Mouse (Mus musculus) heart, embryonic 14.5 days (tissue): Measurements from ENCODE around the gene Arhgap10. TPM values are rescaled to one million over a fixed set of nuclear protein-coding genes. Genes with fewer than 3 reads are reported as not detected.

Source experiments
- ATAC-seq: fragments of 200-750 bp; cut with Nextera tagmentation; 2 replicates; pipeline ENCODE4 v1.8.0; 2017; ENCODE audit warnings: low read depth, moderate TSS enrichment; ENCODE audit not compliant: insufficient number of reproducible peaks, insufficient read depth, low FRiP score
- H3K27ac ChIP-seq, 2 experiments: fragments of 200-500 bp in 1 of 2; fragments of 300-500 bp in 1 of 2; sonication (generic) in 1 of 2; replicated peaks in 1 of 2; 2 replicates each; pipeline ENCODE4 v1.5.1; 2012 to 2014; ENCODE audit warnings: low read depth in 2 of 2, low read length in 2 of 2, control low read depth in 1 of 2, mild to moderate bottlenecking in 1 of 2, mixed read lengths in 1 of 2; ENCODE audit not compliant: control insufficient read depth in 1 of 2, insufficient read depth in 1 of 2
- H3K27me3 ChIP-seq: fragments of 300-500 bp; sonication (generic); 2 replicates; pipeline ENCODE4 v1.6.1; 2014; ENCODE audit warnings: mild to moderate bottlenecking, low read length, control low read depth; ENCODE audit not compliant: control insufficient read depth, insufficient read depth
- H3K36me3 ChIP-seq: fragments of 300-500 bp; sonication (generic); 2 replicates; pipeline ENCODE4 v1.6.1; 2014; ENCODE audit warnings: mild to moderate bottlenecking, control low read depth, low read length, mixed read lengths; ENCODE audit not compliant: control insufficient read depth, insufficient read depth
- H3K4me1 ChIP-seq, 2 experiments: fragments of 200-500 bp in 1 of 2; fragments of 300-500 bp in 1 of 2; sonication (generic) in 1 of 2; 2 replicates each; pipeline ENCODE4 v1.6.1; 2012 to 2014; ENCODE audit warnings: low read length in 2 of 2, control low read depth in 1 of 2, mixed read lengths in 1 of 2; ENCODE audit not compliant: control insufficient read depth in 2 of 2, insufficient read depth in 2 of 2
- H3K4me2 ChIP-seq: fragments of 300-500 bp; sonication (generic); 2 replicates; pipeline ENCODE4 v1.6.1; 2014; ENCODE audit warnings: mild to moderate bottlenecking, low read length
- H3K4me3 ChIP-seq, 2 experiments: fragments of 200-500 bp in 1 of 2; fragments of 300-500 bp in 1 of 2; sonication (generic) in 1 of 2; 2 replicates each; pipeline ENCODE4 v1.5.1; 2012 to 2014; ENCODE audit warnings: low read length in 2 of 2, mild to moderate bottlenecking in 2 of 2, control low read depth in 1 of 2, low read depth in 1 of 2, moderate library complexity in 1 of 2; ENCODE audit not compliant: control insufficient read depth in 1 of 2, insufficient read depth in 1 of 2
- H3K9ac ChIP-seq: fragments of 300-500 bp; sonication (generic); 2 replicates; pipeline ENCODE4 v1.6.1; 2014; ENCODE audit warnings: mild to moderate bottlenecking, low read length
- H3K9me3 ChIP-seq: fragments of 300-500 bp; sonication (generic); 2 replicates; pipeline ENCODE4 v1.6.1; 2016; ENCODE audit warnings: low read length, control low read depth; ENCODE audit not compliant: control insufficient read depth
- WGBS: fragments of 180-500 bp; shearing (Covaris S2); extraction: QIAGEN DNeasy Blood & Tissue Kit; methylation state at CpG from one replicate; pipeline ENCODE4 v1.1.7; 2014; 5-methylcytosine and 5-hydroxymethylcytosine counted together
- polyA plus RNA-seq: library from polyadenylated mRNA; unstranded; fragments of >200 nt; fragmentation: Nextera tagmentation; extraction: Ambion mirVana; gene quantifications from 2 replicates; pipeline ENCODE4 v1.2.1, GENCODE M21; 2014

Arhgap10 gene
- polyA plus RNA-seq, 1 experiment from 2014 or later, result 26.2 TPM

GRCm38 (mm10) chr8:77355344-77355743, 162.4 kb downstream of the Arhgap10 start:
- Histone ChIP-seq H3K27ac (no peak overlapping the region), H3K27me3 (no peaks in the 10 kb centered on the region), H3K4me3 (no peak overlapping the region), H3K9me3 (no peaks in the 10 kb centered on the region), H3K36me3 (peaks cover 24% of the 10 kb centered on the region), H3K9ac (no peak overlapping the region), H3K4me2 (no peak overlapping the region), H3K4me1 (no peaks in the 10 kb centered on the region)
- 91% methylated on average over 5 of the region's 5 CpGs for WGBS
- ATAC-seq, result no peak

- Histone ChIP-seq H3K9ac (no peak overlapping the region), H3K4me3 (no peak overlapping the region), H3K27ac (no peak overlapping the region), H3K9me3 (no peaks in the 10 kb centered on the region), H3K36me3 (peaks cover 20% of the 10 kb centered on the region), H3K27me3 (no peaks in the 10 kb centered on the region), H3K4me1 (peaks cover 0 to 2% of the 10 kb centered on the region in 2 experiments; a peak in 1 of 4 replicates), H3K4me2 (no peak overlapping the region)
- no peak for ATAC-seq
- WGBS, result 95% methylated on average over 1 of the region's 1 CpGs
Observed at GRCm38 (mm10) chr8:77354189-77354588, 163.6 kb downstream of the Arhgap10 start.

GRCm38 (mm10) chr8:77351177-77351860, 166.4 kb downstream of the Arhgap10 start:
- WGBS, result 84% methylated on average over 9 of the region's 9 CpGs
- H3K27me3 ChIP-seq, result no peaks in the 10 kb centered on the region
- ATAC-seq, result no peak

GRCm38 (mm10) chr8:77350121-77350777, 167.5 kb downstream of the Arhgap10 start:
- Histone ChIP-seq H3K27ac (no peak overlapping the region), H3K9me3 (no peaks in the 10 kb centered on the region), H3K36me3 (peaks cover 22% of the 10 kb centered on the region), H3K9ac (no peak overlapping the region), H3K4me3 (no peak overlapping the region), H3K27me3 (no peaks in the 10 kb centered on the region), H3K4me1 (peaks cover 0 to 2% of the 10 kb centered on the region in 2 experiments; a peak in 1 of 4 replicates), H3K4me2 (no peak overlapping the region)
- 85% methylated on average over 4 of the region's 4 CpGs for WGBS
- ATAC-seq, result no peak

More at GRCm38 (mm10) chr8:77351177-77351860, 166.4 kb downstream of the Arhgap10 start:
- Histone ChIP-seq H3K9me3 (no peaks in the 10 kb centered on the region), H3K4me3 (no peak overlapping the region), H3K4me1 (peaks cover 0 to 2% of the 10 kb centered on the region in 2 experiments; a peak in 1 of 4 replicates), H3K4me2 (no peak overlapping the region), H3K27ac (no peak overlapping the region), H3K9ac (no peak overlapping the region), H3K36me3 (peaks cover 12% of the 10 kb centered on the region)

- WGBS, result 79% methylated on average over 6 of the region's 6 CpGs
- H3K4me1 ChIP-seq, result peaks cover 6 to 9% of the 10 kb centered on the region in 2 experiments
- H3K27me3 ChIP-seq, result no peaks in the 10 kb centered on the region
- H3K4me3 ChIP-seq, result no peak overlapping the region
- H3K4me2 ChIP-seq, result no peak overlapping the region
- ATAC-seq, result no peak
- no peaks in the 10 kb centered on the region for H3K9me3 ChIP-seq
- no peak overlapping the region for H3K9ac ChIP-seq
- no peak overlapping the region for H3K27ac ChIP-seq
- H3K36me3 ChIP-seq, result peaks cover 35% of the 10 kb centered on the region
Observed at GRCm38 (mm10) chr8:77343916-77344315, 173.8 kb downstream of the Arhgap10 start.

GRCm38 (mm10) chr8:77343335-77343734, 174.4 kb downstream of the Arhgap10 start:
- Histone ChIP-seq H3K4me1 (peaks cover 6 to 9% of the 10 kb centered on the region in 2 experiments), H3K4me2 (no peak overlapping the region), H3K9me3 (no peaks in the 10 kb centered on the region), H3K9ac (no peak overlapping the region), H3K4me3 (no peak overlapping the region), H3K27me3 (no peaks in the 10 kb centered on the region), H3K36me3 (peaks cover 35% of the 10 kb centered on the region), H3K27ac (no peak overlapping the region)
- ATAC-seq, result no peak
- 93% methylated on average over 3 of the region's 3 CpGs for WGBS

- Histone ChIP-seq H3K27me3 (no peaks in the 10 kb centered on the region), H3K36me3 (peaks cover 35% of the 10 kb centered on the region), H3K4me2 (no peak overlapping the region), H3K27ac (no peak overlapping the region), H3K9me3 (no peaks in the 10 kb centered on the region), H3K4me3 (no peak overlapping the region), H3K4me1 (peaks cover 9% of the 10 kb centered on the region in 2 experiments), H3K9ac (no peak overlapping the region)
- WGBS, result 61% methylated on average over 4 of the region's 4 CpGs
- ATAC-seq, result no peak
Observed at GRCm38 (mm10) chr8:77342144-77342543, 175.6 kb downstream of the Arhgap10 start.
